Mouse (Mus musculus) cortical plate, adult 2 months (tissue): ENCODE data around the gene Rab5a.

Source experiments
- CTCF ChIP-seq: fragments of 200-500 bp; IDR thresholded peaks from 2 replicates; pipeline ENCODE4 v1.5.1; 2011; ENCODE audit warnings: mild to moderate bottlenecking, control low read depth, low read length; ENCODE audit not compliant: insufficient read depth; ENCODE audit errors: extremely low read depth
- POLR2A ChIP-seq: fragments of 200-500 bp; IDR thresholded peaks from 2 replicates; pipeline ENCODE4 v1.6.1; 2011; ENCODE audit warnings: mild to moderate bottlenecking, low read length, control low read depth; ENCODE audit not compliant: insufficient read depth; ENCODE audit errors: extremely low read depth

GRCm38 (mm10) chr17:53465569-53465968 is 13.5 kb upstream of the Rab5a start:
- TF ChIP-seq CTCF (no peak), POLR2A (no peak)
